Mouse (Mus musculus) ES-Bruce4 (cell line): Measurements from ENCODE around the gene Ssr3. TPM values are rescaled to one million over a fixed set of nuclear protein-coding genes. Genes with fewer than 3 reads are reported as not detected.

Source experiments
- H3K27ac ChIP-seq: 2 replicates; pipeline ENCODE4 v1.5.1; 2012; ENCODE audit warnings: low read length, inconsistent platforms; ENCODE audit not compliant: insufficient read depth
- H3K27me3 ChIP-seq: 2 replicates; pipeline ENCODE4 v1.6.1; 2012; ENCODE audit warnings: mild to moderate bottlenecking, low read length, inconsistent platforms; ENCODE audit not compliant: control insufficient read depth, poor library complexity, insufficient read depth, severe bottlenecking
- H3K36me3 ChIP-seq: 2 replicates; pipeline ENCODE4 v1.6.1; 2012; ENCODE audit warnings: inconsistent platforms, mild to moderate bottlenecking, low read length, moderate library complexity; ENCODE audit not compliant: control insufficient read depth, poor library complexity, insufficient read depth, severe bottlenecking
- H3K4me1 ChIP-seq: one replicate; pipeline ENCODE4 v1.8.1; 2011; ENCODE audit warnings: low read length; ENCODE audit not compliant: control insufficient read depth, insufficient read depth
- H3K4me3 ChIP-seq: 2 replicates; pipeline ENCODE4 v1.5.1; 2011; ENCODE audit warnings: low read depth, mild to moderate bottlenecking, low read length
- H3K9ac ChIP-seq: 2 replicates; pipeline ENCODE4 v1.6.1; 2012; ENCODE audit warnings: low read depth, mild to moderate bottlenecking, inconsistent platforms; ENCODE audit not compliant: poor library complexity, severe bottlenecking
- H3K9me3 ChIP-seq: replicated peaks from 2 replicates; pipeline ENCODE4 v1.6.1; 2012; ENCODE audit warnings: mild to moderate bottlenecking, low read length, inconsistent platforms; ENCODE audit not compliant: control insufficient read depth, poor library complexity, insufficient read depth, severe bottlenecking
- CTCF ChIP-seq: IDR thresholded peaks from one replicate; pipeline ENCODE4 v1.8.1; 2011; ENCODE audit warnings: low read depth, low read length
- EP300 ChIP-seq: IDR thresholded peaks from 2 replicates; pipeline ENCODE4 v1.6.1; 2011; ENCODE audit warnings: low read depth, low read length; ENCODE audit not compliant: insufficient read depth
- POLR2A ChIP-seq: IDR thresholded peaks from one replicate; pipeline ENCODE4 v1.8.1; 2011; ENCODE audit warnings: low read length; ENCODE audit not compliant: insufficient read depth
- polyA plus RNA-seq: library from polyadenylated mRNA; stranded (reverse); fragments of >200 nt; gene quantifications from 2 replicates; pipeline ENCODE4 v1.2.4, GENCODE M21; 2011; ENCODE audit warnings: low read depth; ENCODE audit not compliant: missing spikeins, insufficient read depth, insufficient read length

The Ssr3 gene
- polyA plus RNA-seq, 1 experiment, result 237 TPM

- Histone ChIP-seq H3K27me3 (no peaks in the 10 kb centered on the region), H3K4me3 (no peak overlapping the region), H3K27ac (no peak overlapping the region), H3K4me1 (no peaks in the 10 kb centered on the region), H3K9me3 (no peaks in the 10 kb centered on the region), H3K36me3 (peaks cover 59% of the 10 kb centered on the region), H3K9ac (no peak overlapping the region)
- TF ChIP-seq POLR2A (no peak), CTCF (no peak), EP300 (no peak)
Measured at GRCm38 (mm10) chr3:65381094-65381493, 11.3 kb downstream of the Ssr3 start.

DNA sequence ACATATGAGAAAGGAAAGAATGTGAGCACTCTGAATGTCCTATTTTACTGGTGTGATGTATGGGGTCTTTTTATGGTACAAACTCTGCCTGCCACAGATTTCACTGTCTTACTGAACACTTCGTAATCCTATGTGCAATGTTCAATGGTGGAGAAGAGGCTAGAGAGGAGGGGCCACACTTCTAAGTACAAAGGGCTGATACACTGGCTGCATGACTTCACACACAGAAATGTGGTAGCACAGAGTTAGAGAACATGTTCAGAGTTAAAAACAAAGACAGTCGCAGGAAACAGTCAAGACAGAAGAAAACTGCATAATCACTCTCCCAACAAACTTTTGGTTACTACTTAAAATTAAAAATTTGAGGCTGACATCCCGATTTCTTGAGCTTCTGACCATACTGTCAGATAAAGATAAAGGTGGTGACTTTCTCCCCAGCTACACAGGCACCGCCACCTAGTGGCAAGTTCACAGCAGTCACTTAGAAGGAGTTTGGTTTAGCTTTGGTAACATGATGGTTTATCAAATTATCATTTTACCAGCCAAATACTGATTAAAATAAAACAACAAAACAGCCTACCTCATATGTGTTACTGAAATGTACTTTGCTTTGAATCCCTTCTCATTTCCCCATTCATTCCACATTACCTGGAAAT is 12.4 kb downstream of the Ssr3 start:
- H3K9me3 ChIP-seq, result no peaks in the 10 kb centered on the region
- H3K27me3 ChIP-seq, result no peaks in the 10 kb centered on the region
- no peak overlapping the region for H3K27ac ChIP-seq
- H3K4me1 ChIP-seq, result no peaks in the 10 kb centered on the region
- peaks cover 51% of the 10 kb centered on the region for H3K36me3 ChIP-seq
- no peak overlapping the region for H3K9ac ChIP-seq
- no peak overlapping the region for H3K4me3 ChIP-seq
- peak; percentile 43 for TF ChIP-seq CTCF
- TF ChIP-seq POLR2A, result no peak

DNA sequence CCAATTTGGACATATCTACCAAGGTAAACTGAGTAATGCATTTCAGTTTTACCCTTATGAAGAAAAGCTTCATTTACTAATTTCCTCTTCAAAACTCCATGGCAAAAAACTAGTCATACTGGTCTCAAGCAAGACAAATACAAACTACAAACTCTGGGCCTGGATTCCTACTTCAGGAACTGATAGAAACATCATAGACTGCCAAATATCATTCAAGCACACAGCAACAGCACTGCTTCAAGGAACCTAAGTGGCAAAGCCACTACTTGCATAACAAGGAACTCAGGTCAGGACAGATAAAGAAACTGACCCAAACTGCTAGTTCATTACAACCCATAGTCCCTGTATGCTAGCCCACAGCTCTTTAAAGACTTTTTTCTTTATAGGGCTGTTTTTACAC is 13.7 kb downstream of the Ssr3 start:
- H3K27ac ChIP-seq, result no peak overlapping the region
- no peaks in the 10 kb centered on the region for H3K9me3 ChIP-seq
- H3K4me3 ChIP-seq, result no peak overlapping the region
- no peaks in the 10 kb centered on the region for H3K27me3 ChIP-seq
- TF ChIP-seq EP300 (no peak), CTCF (no peak), POLR2A (no peak)
- no peaks in the 10 kb centered on the region for H3K4me1 ChIP-seq
- peaks cover 39% of the 10 kb centered on the region for H3K36me3 ChIP-seq
- no peak overlapping the region for H3K9ac ChIP-seq

GRCm38 (mm10) chr3:65374729-65375128 is 17.7 kb downstream of the Ssr3 start:
- TF ChIP-seq CTCF (no peak), POLR2A (no peak), EP300 (no peak)
- Histone ChIP-seq H3K36me3 (peaks cover 13% of the 10 kb centered on the region), H3K9ac (no peak overlapping the region), H3K27ac (no peak overlapping the region), H3K27me3 (no peaks in the 10 kb centered on the region), H3K9me3 (no peaks in the 10 kb centered on the region), H3K4me1 (no peaks in the 10 kb centered on the region), H3K4me3 (no peak overlapping the region)

DNA sequence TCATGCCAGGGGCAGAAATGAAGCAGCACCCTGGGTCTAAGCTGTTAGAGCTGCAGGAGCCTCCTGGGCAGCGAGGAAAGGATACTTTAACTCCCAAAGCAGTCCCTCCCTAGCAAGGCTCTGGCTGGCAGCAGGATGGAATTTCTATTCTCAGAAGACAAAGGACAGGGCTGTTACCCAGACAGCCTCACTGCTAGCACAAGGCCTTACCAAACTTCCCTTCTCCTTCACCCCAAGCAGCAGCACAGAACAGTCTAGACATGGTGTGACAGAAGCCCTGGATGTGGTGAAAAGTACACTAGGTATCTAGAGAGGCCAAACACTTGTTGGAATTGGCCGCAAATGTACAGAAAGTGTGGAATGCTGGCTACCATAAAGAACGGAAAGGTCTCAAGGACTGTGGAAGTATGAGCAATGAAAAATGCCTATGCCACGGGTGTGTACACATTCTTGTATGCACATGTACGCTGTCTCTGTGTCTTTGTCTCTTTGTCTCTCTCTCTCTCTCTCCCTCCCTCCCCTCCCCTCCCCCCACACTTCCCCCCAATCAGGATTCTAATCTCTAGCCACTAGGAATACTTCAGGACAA is 18.7 kb downstream of the Ssr3 start:
- H3K9me3 ChIP-seq, result no peaks in the 10 kb centered on the region
- peaks cover 6% of the 10 kb centered on the region for H3K36me3 ChIP-seq
- no peak for TF ChIP-seq CTCF
- no peak for TF ChIP-seq POLR2A
- TF ChIP-seq EP300, result no peak
- no peaks in the 10 kb centered on the region for H3K4me1 ChIP-seq
- no peak overlapping the region for H3K4me3 ChIP-seq
- no peaks in the 10 kb centered on the region for H3K27me3 ChIP-seq
- H3K27ac ChIP-seq, result no peak overlapping the region
- no peak overlapping the region for H3K9ac ChIP-seq

GRCm38 (mm10) chr3:65372552-65372951 is 19.9 kb downstream of the Ssr3 start:
- H3K9ac ChIP-seq, result no peak overlapping the region
- H3K4me3 ChIP-seq, result no peak overlapping the region
- no peaks in the 10 kb centered on the region for H3K4me1 ChIP-seq
- H3K27me3 ChIP-seq, result no peaks in the 10 kb centered on the region
- H3K27ac ChIP-seq, result no peak overlapping the region
- H3K36me3 ChIP-seq, result peaks cover 3% of the 10 kb centered on the region; the same call in 1 of the 2 replicates
- TF ChIP-seq EP300 (no peak), CTCF (no peak), POLR2A (no peak)
- no peaks in the 10 kb centered on the region for H3K9me3 ChIP-seq
